Comparison of ENCODE assay signal across 9 mouse cellular contexts in the genomic region with DNA sequence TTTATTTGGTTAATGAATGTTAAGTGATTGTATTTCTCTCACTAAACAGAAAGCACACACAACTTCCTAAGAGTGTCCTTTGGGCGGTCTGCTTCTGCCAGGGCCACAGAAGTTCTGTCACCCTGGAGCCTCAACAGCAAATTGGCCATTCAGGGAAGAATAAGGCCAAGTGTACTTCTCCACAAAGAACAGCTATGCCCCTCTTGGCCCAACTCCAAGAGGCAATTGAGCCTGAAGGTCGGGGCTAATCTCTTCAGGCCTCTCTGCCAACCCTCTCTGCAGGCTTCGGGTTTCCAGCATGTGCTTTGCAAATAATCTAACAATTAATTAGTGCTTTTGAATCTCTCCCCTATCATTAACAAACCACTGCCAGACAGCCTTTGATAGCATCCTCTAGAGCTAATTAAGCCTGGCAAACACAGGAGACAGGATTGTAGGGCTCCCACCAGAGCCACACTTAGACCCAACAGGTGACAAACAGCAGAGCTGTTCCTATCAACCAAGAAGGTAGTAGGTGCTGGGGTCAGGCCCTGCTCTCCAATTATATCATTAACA. TPM values are rescaled to one million over a fixed set of nuclear protein-coding genes. Genes with fewer than 3 reads are reported as not detected.
DNase-seq lines count a peak whose midpoint lies in the region; ATAC-seq and TF ChIP-seq lines count a peak whose summit lies in the region.
"Had no signal": no experiment of that assay in that cellular context is flagged by ENCODE, and none has a peak within 500 bp of the region (broad histone marks: within the 10 kb centered on the region; RNA-seq: fewer than 3 reads in every experiment).

No protein-coding gene starts in this region.

- ATAC-seq in forebrain, embryonic 15.5 days (replicated peaks): peak; percentile 93
- ATAC-seq in hindbrain, postnatal 0 days: peak; percentile 83
- ATAC-seq in megakaryocyte progenitor cell, adult 5-6 weeks (replicated peaks; ENCODE audit: poor library complexity): peak; percentile 65

- no peak overlapping the region for H3K4me2 ChIP-seq in forebrain, embryonic 15.5 days (replicated peaks)
- H3K4me2 ChIP-seq in hindbrain, postnatal 0 days (ENCODE audit: low read depth, low read length): no peak overlapping the region

- H3K27ac ChIP-seq in gastrocnemius, adult 2 months: peak overlapping the region; percentile 16; the same call in 1 of the 2 replicates
- 0 out of 2 replicates have a peak overlapping the region, but pooled peaks have one; percentile 2 for H3K27ac ChIP-seq in forebrain, embryonic 15.5 days (replicated peaks)
- H3K27ac ChIP-seq in hindbrain, postnatal 0 days: no peak overlapping the region

- no peak overlapping the region for H3K9ac ChIP-seq in forebrain, embryonic 15.5 days (replicated peaks)
- no peak overlapping the region for H3K9ac ChIP-seq in hindbrain, postnatal 0 days (replicated peaks; ENCODE audit: low read length)

- intact Hi-C loops in gastrocnemius, adult 2 months (cut with DNase I): no loop called here
- intact Hi-C loops in gastrocnemius, postnatal 14 days (cut with DNase I; ENCODE audit: low total_unique reads): no loop called here

- peaks cover 60% of the 10 kb centered on the region for H3K27me3 ChIP-seq in forebrain, embryonic 15.5 days
- 0 out of 2 replicates have a peak, but pooled peaks cover 19% of the 10 kb centered on the region for H3K27me3 ChIP-seq in hindbrain, postnatal 0 days (ENCODE audit: insufficient read depth, low read length)
- H3K27me3 ChIP-seq: CH12.LX had no signal

- H3K9me3 ChIP-seq in forebrain, embryonic 15.5 days: peaks cover 8% of the 10 kb centered on the region; the same call in 1 of the 2 replicates
- peaks cover 3% of the 10 kb centered on the region; the same call in 1 of the 2 replicates for H3K9me3 ChIP-seq in hindbrain, postnatal 0 days (ENCODE audit: low read length)

- H3K4me3 ChIP-seq in gastrocnemius, adult 2 months: no peak overlapping the region
- H3K4me3 ChIP-seq in forebrain, embryonic 15.5 days: no peak overlapping the region
- H3K4me3 ChIP-seq in hindbrain, postnatal 0 days (ENCODE audit: low read length): no peak overlapping the region

- no peaks in the 10 kb centered on the region for H3K36me3 ChIP-seq in forebrain, embryonic 15.5 days
- H3K36me3 ChIP-seq in hindbrain, postnatal 0 days (ENCODE audit: insufficient read depth, low read length): no peaks in the 10 kb centered on the region

- peaks cover 19% of the 10 kb centered on the region for H3K4me1 ChIP-seq in forebrain, embryonic 15.5 days
- peaks cover 7% of the 10 kb centered on the region; the same call in 1 of the 2 replicates for H3K4me1 ChIP-seq in hindbrain, postnatal 0 days (ENCODE audit: insufficient read depth, low read length)

- no peak for DNase-seq in gastrocnemius, adult 2 months
- no peak for DNase-seq in gastrocnemius, postnatal 14 days
- DNase-seq in hindbrain, postnatal 0 days (ENCODE audit: low spot score): peak; percentile 91
- peak; percentile 37 to 53 for DNase-seq in left cerebral cortex, adult 9 months (ENCODE audit: low spot score in 2 of 2)
- peak; percentile 61 for DNase-seq in testis, postnatal 10 days (ENCODE audit: low spot score)
- DNase-seq in thymus, postnatal 0 days (ENCODE audit: low spot score): no peak

- no peak for TF ChIP-seq CTCF in gastrocnemius, adult 2 months (IDR thresholded peaks at IDR 0.05)
- no peak for TF ChIP-seq CTCF in hindbrain, postnatal 0 days (IDR thresholded peaks at IDR 0.05; ENCODE audit: low read depth)

- WGBS in forebrain, embryonic 15.5 days: 4% methylated on average over 3 of the region's 3 CpGs
- 17% methylated on average over 3 of the region's 3 CpGs for WGBS in hindbrain, postnatal 0 days

RNA-seq across cellular contexts. Expression of a gene that starts 37.6 kb away (rescaled TPM):
- total RNA-seq in gastrocnemius, adult 2 months (2021): 10 to 100 TPM; 20.5 to 22.9 TPM
- total RNA-seq in gastrocnemius, postnatal 14 days (2021): 10 to 100 TPM; 31.6 to 32.7 TPM
- polyA plus RNA-seq in forebrain, embryonic 15.5 days (2015; fragmentation: Nextera tagmentation; extraction: Ambion mirVana): 2.0 and 2.3 TPM in 2 replicates
- total RNA-seq in hindbrain, postnatal 0 days (2014; rRNA removed): 21.7 and 21.8 TPM in 2 replicates
- polyA plus RNA-seq in hindbrain, postnatal 0 days (2015; fragmentation: Nextera tagmentation; extraction: Ambion mirVana): 4.6 and 4.8 TPM in 2 replicates
- total RNA-seq in megakaryocyte progenitor cell, adult 5-6 weeks (2015): 2.4 and 5.6 TPM in 2 replicates
- total RNA-seq in megakaryocyte progenitor cell, adult 5-6 weeks (2017): 1.7 and 2.8 TPM in 2 replicates
- polyA plus RNA-seq in thymus, postnatal 0 days (2015; fragmentation: Nextera tagmentation; extraction: Ambion mirVana): 10.1 and 11.5 TPM in 2 replicates

Comparison
In these comparisons a context has a peak if more than half of its experiments do, and no peak if none do; other contexts are left out.
1. DNase-seq: peak in hindbrain, postnatal 0 days (single experiment), left cerebral cortex, adult 9 months (2 of 2) and testis, postnatal 10 days (single experiment); none in gastrocnemius, adult 2 months (single experiment), gastrocnemius, postnatal 14 days (single experiment) and thymus, postnatal 0 days (single experiment).
2. Peak in every context shown above with its lines, with median percentiles within 50 percentile points of each other: ATAC-seq.